Mouse (Mus musculus) kidney, adult 18-20 months (tissue): Measurements from ENCODE around the gene Pacrg.

Experiments used
- DNase-seq: peaks from one replicate; pipeline ENCODE4 v3.0.0; 2021

Pacrg gene

DNA sequence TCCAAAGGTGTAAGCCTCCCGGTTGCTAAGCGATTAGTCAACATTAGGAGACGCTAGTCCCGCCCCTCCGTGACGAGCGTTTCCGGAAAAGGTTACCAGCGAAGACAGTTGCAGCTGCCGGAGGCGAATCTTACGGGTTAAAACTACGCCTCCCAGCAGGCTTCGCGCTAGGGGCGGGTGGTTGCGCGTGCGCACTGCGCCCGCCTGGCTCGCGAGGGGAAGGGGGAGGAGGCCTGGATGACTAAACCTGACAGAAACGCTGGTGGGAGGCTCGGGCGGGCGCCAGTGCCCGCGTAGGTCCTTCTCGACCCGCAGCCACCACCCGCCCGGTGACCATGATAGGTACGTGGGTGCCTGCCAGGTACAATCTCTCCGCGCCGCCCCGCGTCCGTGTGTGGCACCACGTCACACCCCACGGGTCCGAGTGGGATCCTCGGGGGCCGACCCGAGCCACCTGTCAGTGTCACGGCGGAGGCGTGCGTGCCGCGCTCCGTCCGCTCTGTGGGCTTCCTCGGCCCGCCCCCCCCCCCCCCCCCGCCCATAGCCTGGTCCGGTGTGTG is at the start of gene Pacrg, which contains the start of gene Prkn:
Gene Pacrg, minus strand, starts transcription at position 164 of the 560 bp plus-strand sequence.
Gene Prkn, plus strand, starts transcription at position 237 of the 560 bp plus-strand sequence.
- peak; percentile 97 for DNase-seq

GRCm38 (mm10) chr17:10887924-10888323 is 47.8 kb upstream of the Pacrg start:
- DNase-seq = no peak

DNA sequence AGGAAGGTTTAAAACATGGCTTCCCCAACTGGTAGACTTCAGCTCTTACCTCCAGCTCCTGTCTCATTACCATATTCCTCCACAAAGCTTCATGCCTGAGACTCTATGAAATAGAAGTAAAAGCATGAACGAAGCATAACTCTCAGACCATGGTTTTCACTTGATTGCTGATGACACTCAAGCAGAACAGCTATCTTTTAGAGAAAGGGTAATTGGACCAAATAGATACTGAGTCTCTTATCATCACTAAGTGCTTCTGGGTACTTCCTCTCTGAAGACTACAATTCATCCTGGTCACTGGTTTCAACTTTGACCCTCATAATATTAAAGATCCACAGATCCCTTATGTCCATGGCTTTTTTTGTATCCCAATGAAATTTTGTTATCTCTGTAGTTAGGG is 42.1 kb upstream of the Pacrg start:
- no peak for DNase-seq

GRCm38 (mm10) chr17:10878986-10879385 is 38.9 kb upstream of the Pacrg start:
- DNase-seq = no peak

DNA sequence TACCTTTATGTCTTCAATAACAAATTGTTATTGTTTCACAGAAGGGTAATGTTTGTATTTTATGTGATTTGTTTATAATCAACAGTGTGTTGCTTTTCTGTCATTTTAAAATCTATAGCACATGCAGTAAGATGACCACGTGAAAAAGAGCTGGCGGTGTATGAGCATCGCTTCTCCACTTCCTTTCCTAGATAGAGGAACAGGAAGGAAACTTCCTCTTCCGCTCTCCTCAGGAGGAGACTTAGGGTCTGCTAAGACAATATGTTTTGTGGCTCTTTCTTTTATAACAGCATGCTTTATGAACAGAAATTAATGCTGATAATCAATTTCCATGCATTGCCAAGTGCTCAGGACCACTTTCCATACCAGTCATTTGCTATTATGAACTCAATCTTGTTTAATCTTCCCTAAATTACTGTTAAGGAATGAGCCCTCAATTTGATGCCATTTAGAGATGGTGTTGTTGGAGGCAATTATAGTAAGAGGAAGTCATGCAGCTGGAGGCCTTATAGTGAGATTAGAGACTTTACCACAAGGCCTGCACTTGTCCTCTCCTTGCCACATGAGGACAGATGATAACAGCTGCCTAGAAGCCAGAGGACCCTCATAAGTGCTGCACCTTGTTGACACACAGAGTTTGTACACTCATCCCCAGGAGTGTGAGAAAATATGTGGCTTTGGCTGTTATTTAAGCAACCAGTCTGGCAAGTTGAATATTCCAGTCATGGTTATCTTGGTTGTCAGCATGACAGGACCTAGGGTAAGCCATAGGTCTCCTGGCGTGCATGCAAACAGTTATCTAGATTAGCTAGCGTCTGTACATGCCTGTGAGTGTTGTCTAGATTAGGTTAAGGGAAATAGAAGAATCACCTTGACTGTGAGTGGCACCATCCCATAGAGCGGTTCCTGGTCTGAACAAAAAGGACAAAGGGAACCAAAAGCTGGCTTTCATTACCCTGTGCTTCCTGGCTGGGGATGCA is 34.4 kb upstream of the Pacrg start:
- DNase-seq = no peak

DNA sequence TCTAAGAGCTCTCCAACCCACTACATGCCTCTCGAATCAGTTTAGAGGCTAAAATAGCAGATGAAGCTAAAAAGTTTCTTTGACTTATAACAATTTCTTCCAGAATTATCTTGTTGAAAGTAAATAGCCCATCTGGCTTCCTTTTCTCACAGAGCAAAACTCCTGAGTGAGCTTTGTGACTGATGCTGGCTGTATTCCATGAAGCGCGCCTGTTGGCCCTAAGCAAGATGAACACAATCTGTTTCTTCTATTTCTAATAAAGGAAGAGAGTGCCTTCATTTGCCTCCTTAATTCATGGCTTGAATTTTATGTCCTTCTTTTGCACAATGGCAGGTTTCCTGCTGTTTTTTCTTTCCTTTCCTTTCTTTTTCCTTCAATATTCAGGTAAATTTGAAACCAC is 14.1 kb upstream of the Pacrg start:
- no peak for DNase-seq

- DNase-seq = peak; percentile 70
Observed at GRCm38 (mm10) chr17:10840731-10841201, 655 bp upstream of the Pacrg start.

GRCm38 (mm10) chr17:10818971-10819370 is 21.1 kb downstream of the Pacrg start:
- DNase-seq = no peak

DNA sequence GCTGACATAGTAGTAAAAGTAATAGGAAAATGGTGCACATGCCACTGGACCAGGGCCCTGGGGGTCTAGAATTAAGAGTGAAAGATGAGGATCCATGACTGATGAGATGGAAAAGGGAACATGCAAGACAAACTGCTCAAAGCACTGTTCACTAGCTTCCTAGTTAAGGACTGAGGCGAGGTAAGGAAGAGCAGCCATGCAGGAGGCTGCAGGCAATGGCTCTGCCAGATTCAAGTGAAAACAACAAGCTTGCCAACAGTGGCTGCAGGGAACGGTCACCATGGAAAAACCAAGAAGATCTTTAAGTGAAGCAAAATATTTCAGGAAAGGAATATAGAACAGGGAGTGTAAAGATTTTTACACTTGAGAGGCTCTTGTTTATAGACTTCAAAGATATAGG is 31.5 kb downstream of the Pacrg start:
- no peak for DNase-seq

DNA sequence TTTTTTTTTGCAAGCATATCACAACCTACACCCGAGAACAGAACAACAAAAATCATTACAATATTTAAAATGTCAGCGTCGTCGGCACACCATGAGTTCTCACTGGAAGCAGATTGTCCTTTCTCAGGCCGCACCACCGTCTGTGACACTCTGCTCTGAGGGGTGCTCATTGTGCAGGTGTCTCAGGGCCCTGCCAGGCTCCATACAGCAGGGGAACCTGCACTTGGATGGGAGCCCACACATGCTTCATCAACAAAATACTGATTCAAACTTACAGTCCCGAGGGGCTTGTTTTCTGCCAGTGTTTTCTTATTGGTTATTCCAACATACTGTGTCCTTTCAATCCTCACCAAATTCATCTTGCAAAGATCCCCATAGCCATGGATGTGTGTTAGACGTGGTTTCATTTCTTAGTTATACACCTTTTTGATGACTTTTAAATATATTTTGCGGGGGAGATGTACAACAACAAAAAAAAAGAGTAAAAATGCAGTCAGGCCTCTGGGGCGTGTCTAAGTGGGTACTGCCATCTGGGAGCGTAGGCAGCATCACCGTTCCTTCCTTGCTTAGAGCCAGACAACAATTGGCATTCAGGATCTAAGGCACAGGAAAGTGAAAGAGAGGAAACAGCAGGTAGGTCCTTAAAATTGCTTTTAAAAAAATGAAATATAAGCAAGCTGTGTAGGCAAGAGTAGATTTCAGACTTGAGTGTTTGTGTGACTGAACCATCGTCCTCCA is 32.7 kb downstream of the Pacrg start:
- DNase-seq = no peak

DNA sequence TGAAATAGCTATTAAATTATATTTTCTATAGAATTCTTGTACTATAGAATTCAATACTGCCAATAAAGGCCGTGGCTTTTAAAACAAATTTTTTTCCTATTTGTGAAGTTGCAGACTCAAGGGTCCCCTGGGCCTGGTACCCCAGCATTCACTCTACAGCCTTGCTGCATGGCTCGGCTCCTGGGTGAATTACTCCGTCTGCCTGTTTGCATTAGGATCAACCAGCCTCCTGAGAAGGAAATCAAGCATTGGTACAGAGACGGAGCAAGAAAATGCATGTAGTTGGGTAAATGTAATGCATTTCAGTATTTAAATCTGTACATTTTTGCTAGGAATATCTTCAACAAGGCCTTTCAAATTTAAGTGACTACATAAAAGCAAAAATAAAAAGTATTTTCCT is 33.4 kb downstream of the Pacrg start:
- DNase-seq = no peak

- DNase-seq = no peak
Observed at GRCm38 (mm10) chr17:10791661-10792060, 48.5 kb downstream of the Pacrg start.

DNA sequence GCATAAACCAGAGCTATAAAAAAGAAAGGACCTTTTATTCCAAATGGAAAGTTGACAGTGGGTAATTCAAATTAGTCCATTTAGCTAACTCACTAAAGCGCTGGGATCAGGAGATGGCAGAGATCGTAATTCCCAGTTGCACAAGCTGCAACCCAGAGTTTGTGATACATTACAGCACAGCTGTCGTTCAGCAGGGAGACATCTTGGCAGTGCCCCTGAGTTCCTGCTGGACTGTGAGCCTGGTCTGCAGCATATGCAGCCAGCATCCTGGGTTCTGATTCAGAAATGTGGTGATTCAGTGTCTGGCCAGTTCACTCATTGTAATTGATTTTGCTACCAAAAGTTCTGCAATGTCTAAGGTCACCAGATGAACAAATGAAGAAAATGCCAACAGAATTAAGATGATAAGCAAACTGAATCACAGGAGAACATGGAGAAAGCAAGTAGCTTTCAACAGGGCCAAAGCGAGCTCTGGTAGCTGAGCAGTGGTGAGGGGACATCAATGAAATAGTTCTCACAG is 55.6 kb downstream of the Pacrg start:
- DNase-seq = no peak

DNA sequence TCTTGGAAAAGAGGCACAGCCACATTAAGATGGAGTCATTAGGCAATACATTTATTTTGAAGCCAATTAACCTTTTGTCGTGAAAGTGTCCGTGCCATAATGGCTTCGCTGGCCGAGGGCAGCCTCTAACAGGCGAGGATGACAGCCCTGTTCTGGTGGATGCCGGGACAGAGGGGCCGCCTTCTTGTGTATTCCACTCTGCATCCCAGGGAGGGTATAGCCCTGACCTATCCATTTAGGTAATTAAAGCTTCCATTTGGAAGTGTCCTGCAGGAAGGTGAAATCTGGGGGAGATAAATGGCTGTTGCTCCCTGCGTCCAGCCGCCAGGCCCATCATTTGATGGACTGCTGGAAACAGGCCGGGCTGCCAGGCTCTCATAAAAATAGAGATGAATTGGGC is 63.6 kb downstream of the Pacrg start:
- no peak for DNase-seq

- no peak for DNase-seq
Observed at GRCm38 (mm10) chr17:10774468-10774867, 65.6 kb downstream of the Pacrg start.

- DNase-seq = no peak
Observed at GRCm38 (mm10) chr17:10772207-10772606, 67.9 kb downstream of the Pacrg start.

DNA sequence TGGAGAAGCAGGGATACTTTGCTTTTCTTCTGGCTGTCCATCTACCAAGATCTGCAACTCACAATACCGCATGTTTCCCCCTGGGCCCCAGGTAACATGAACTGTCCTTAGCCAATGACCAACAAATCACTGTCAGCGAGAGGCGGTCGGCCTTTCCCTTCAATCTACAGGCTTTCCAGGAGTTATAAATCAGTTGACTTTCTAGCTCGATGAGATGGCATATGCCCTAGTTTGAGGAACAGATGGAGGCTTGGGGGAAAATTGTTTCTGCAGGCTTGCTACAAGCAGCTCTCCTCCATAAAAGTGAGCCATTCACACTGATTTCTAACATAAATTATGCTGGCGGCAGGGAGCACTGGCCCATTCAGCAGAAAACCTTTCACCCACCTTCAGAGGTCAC is 70.2 kb downstream of the Pacrg start:
- DNase-seq = no peak

GRCm38 (mm10) chr17:10766735-10767406 is 73.2 kb downstream of the Pacrg start:
- no peak for DNase-seq

DNA sequence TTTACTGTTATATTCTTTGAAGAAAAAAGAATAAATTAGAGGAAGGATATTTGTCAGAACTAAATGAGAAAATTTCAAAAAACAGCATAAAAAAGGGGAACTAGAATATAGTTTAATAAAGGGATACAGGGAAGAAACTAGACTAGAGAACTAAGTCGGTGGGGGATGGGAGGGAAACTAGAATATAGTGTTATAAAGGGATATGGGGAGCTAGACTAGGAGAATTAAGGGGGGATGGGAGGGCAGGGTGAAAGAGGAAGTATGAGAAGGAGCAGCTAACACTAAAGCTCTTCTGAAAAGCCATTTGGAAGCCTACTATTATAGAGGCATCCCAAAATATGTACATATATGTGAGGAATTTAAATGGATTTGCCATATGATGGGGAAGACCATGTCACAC is 75.8 kb downstream of the Pacrg start:
- no peak for DNase-seq

- no peak for DNase-seq
Observed at GRCm38 (mm10) chr17:10757455-10757854, 82.7 kb downstream of the Pacrg start.

- peak; percentile 57 for DNase-seq
Observed at GRCm38 (mm10) chr17:10744709-10745461, 95.2 kb downstream of the Pacrg start.

DNA sequence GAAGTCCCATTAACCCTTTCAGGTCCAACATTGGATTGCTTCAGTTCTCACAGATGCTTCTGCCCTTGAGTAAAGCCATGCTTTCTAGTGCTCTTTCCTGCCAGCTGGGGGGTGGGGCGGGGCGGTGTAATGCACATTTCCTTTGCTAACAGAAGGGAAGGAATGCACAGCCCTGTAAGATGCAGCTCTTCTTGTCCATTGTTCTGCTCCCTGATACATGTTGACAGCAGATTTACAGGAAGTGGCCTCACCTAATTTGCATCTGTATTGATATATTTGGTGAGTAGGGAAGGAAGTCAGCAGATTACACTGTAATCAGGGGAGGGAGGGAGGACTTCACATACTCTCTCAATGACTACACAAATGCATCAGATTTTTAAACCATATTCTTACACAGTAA is 100.0 kb downstream of the Pacrg start:
- no peak for DNase-seq
